Mouse (Mus musculus): ENCODE results near the gene Apoa1.

Gene Apoa1

DNA sequence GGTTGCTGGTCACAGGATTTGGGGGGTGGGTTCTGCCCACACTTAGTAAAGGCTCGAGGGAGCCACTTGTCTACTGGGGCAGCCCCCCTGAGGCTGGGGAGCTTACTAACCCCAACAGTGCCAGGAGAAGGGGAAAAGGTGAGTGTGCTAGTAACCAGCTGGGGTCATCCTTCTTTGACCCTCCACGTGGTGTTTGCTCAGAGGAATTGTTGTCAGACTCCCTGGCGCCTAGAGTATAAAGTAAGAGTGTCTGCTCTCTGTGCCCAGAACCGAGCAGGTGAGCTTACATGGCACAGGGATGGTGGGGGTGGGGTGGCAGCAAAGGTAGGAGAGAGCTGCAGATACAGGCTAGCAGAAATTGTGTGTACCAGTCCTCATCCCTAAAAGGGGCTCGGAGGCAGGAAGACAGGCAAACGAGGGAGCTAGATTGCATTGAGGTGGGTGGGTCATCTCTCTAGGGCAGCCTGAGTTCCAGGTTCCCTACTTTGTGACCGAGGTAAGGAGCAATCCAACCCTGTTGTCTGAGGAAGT lies 40.0 kb downstream of the Apoa1 start, which contains the start of gene Apoa5:
Apoa5 (plus strand) TSS at position 291 of the 531 bp plus-strand sequence.
- no peak for DNase-seq

DNA sequence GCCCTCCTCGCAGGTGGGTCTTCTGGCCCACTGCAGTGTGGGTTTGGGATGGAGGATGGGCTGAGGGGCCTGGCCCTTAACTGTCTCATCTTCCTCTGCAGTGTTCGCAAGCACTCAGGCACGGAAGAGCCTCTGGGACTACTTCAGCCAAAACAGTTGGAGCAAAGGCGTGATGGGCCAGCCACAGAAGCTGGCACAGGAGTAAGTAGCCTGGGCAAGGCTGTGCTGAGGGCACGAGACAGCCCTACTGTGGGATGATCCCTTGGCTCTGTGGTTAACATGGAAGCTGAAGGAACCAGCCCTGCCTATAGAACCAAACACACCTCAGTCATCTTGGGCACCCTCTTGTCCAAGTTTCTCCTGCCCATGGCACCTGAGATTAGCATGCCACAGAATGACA lies 40.7 kb downstream of the Apoa1 start:
- DNase-seq: no peak

DNA sequence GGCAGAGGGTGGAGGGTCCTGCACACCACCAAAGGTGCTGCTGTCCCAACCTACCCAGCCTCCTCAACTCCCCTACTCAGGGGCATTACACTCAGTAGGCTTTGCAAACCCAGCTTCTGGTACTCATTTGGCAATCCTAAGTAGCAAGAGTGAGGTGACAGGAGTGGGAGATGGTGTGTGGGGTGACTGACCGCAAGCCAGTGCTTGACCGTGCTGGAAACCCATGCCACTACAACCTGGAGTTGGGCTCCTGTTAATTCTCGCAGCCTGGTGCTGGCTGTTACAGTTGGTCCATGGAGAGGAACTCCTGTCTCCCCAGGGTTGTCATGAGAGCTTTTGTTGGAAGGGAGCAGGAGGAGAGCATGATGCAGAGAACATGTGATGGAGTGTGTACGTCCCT lies 42.4 kb downstream of the Apoa1 start:
- no peak for DNase-seq

DNA sequence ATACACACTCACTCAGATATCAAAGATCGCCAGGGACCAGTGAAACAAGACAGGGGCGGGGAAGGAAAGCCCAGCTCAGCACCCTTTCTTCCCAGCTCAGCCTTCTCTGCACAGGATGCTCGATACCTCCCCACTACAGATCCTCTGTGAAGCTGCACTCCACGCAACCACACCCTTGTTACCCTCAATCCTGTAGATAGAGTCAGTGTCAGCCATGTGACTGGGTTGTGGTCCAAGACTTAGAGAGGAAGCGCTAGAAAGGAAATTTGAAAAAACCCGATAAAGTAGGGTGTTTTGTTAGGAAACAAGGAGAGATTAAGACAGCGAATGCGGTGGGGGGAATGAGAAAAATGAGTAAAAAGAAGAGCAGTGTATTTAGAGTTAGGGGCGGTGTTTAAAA lies 43.7 kb downstream of the Apoa1 start:
- DNase-seq: no peak

DNA sequence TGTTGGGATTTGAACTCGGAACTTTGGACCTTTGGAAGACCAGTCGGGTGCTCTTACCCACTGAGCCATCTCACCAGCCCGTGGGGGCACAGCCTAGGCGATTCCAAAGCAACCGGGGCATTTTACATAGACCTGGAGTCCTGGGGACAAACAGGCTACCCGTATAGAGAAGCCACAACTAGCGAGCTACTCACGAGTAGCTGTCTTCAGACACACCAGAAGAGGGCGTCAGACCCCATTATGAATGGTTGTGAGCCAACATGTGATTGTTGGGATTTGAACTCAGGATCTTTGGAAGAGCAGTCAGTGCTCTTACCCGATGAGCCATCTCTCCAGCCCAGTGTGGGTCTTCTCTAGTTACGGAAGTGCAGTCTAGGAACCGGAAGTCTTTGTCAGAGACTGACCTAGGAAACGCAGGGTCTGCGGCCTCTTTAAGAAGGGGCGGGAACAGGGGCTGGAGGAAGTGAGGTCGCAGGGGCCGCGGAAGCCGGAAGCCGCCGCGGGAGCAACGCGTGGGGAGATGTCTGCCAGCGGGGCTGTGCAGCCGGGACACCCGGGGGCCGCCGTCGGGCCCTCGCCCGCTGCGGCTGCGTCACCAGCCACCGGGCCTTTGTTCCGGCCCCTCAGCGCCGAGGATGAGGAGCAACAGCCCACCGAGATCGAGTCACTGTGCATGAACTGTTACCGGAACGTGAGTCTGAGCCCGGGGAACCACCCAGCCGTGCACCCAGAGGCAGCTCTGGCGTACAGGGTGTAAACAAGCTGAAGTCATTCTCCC lies 44.5 kb downstream of the Apoa1 start, which contains the start of gene Zpr1:
Zpr1 (plus strand) TSS at position 388 of the 778 bp plus-strand sequence.
- peak; percentile 90 to 93 for DNase-seq

DNA sequence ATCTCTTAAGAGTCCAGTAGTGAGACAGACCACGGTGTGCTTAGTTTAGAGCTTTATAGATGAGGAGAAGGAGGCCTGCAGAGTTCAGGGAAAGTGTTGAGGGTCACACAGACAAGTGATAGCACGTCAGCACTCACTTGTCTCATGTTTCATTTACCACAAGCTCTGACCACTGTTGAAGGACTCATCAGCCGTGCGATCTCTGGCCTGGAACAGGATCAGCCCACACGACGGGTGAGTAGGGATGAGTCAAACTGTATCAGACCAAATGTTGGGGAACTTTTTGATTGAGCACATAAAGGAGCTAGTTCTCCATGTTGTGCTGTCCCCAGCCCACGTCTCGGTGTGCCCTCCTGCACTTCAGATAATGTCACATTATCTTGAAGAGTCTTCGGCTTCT lies 46.1 kb downstream of the Apoa1 start:
- DNase-seq: no peak
